Mouse (Mus musculus) MEL (cell line): ENCODE data around the gene Odf3.

ENCODE experiments used
- CTCF ChIP-seq, 3 experiments: IDR thresholded peaks in 2 of 3; conservative IDR thresholded peaks in 1 of 3; 2 replicates each; pipeline ENCODE4 v1.5.1; 2011 to 2012; ENCODE audit warnings: low read length in 3 of 3, low read depth in 2 of 3, mild to moderate bottlenecking in 2 of 3, improper control_type of control experiment in 1 of 3, inconsistent platforms in 1 of 3, mixed read lengths in 1 of 3, moderate library complexity in 1 of 3; ENCODE audit not compliant: control insufficient read depth in 1 of 3, insufficient read depth in 1 of 3, poor library complexity in 1 of 3, severe bottlenecking in 1 of 3
- ELF1 ChIP-seq: IDR thresholded peaks from 2 replicates; pipeline ENCODE4 v1.6.1; 2014; ENCODE audit warnings: low read depth, mild to moderate bottlenecking, inconsistent platforms, low read length, improper control_type of control experiment, moderate library complexity
- GATA1 ChIP-seq: IDR thresholded peaks from 2 replicates; pipeline ENCODE4 v1.6.1; 2011; ENCODE audit warnings: low read depth, low read length, improper control_type of control experiment
- MAFK ChIP-seq: IDR thresholded peaks from 2 replicates; pipeline ENCODE4 v1.6.1; 2011; ENCODE audit warnings: low read depth, mild to moderate bottlenecking, low read length, improper control_type of control experiment, borderline replicate concordance
- POLR2A ChIP-seq, 2 experiments: IDR thresholded peaks; 2 replicates each; pipeline ENCODE4 v1.6.1; 2011 to 2012; ENCODE audit warnings: low read length in 2 of 2, mild to moderate bottlenecking in 2 of 2, control low read depth in 1 of 2, improper control_type of control experiment in 1 of 2, low read depth in 1 of 2, moderate library complexity in 1 of 2; ENCODE audit not compliant: control insufficient read depth in 1 of 2, insufficient read depth in 1 of 2, poor library complexity in 1 of 2
- RCOR1 ChIP-seq: IDR thresholded peaks from 2 replicates; pipeline ENCODE4 v1.6.1; 2012; ENCODE audit warnings: low read depth, mild to moderate bottlenecking, inconsistent platforms, low read length, improper control_type of control experiment
- TCF12 ChIP-seq: IDR thresholded peaks from 2 replicates; pipeline ENCODE4 v1.6.1; 2014; ENCODE audit warnings: low read depth, mild to moderate bottlenecking, inconsistent platforms, low read length, improper control_type of control experiment, moderate library complexity
- USF1 ChIP-seq: IDR thresholded peaks from 2 replicates; pipeline ENCODE4 v1.6.1; 2014; ENCODE audit warnings: low read depth, mild to moderate bottlenecking, inconsistent platforms, low read length, improper control_type of control experiment, moderate library complexity
- ZC3H11A ChIP-seq: IDR thresholded peaks from 2 replicates; pipeline ENCODE4 v1.6.1; 2012; ENCODE audit warnings: low read depth, mild to moderate bottlenecking, inconsistent platforms, low read length, improper control_type of control experiment
- ZKSCAN1 ChIP-seq: IDR thresholded peaks from 2 replicates; pipeline ENCODE4 v1.6.1; 2012; ENCODE audit warnings: low read depth, mild to moderate bottlenecking, inconsistent platforms, low read length, improper control_type of control experiment, moderate library complexity
- ZMIZ1 ChIP-seq: IDR thresholded peaks from 2 replicates; pipeline ENCODE4 v1.6.1; 2012; ENCODE audit warnings: low read depth, mild to moderate bottlenecking, inconsistent platforms, low read length, improper control_type of control experiment, moderate library complexity
- ZNF384 ChIP-seq: IDR thresholded peaks from 2 replicates; pipeline ENCODE4 v1.6.1; 2012; ENCODE audit warnings: low read depth, mild to moderate bottlenecking, inconsistent platforms, low read length, improper control_type of control experiment

DNA sequence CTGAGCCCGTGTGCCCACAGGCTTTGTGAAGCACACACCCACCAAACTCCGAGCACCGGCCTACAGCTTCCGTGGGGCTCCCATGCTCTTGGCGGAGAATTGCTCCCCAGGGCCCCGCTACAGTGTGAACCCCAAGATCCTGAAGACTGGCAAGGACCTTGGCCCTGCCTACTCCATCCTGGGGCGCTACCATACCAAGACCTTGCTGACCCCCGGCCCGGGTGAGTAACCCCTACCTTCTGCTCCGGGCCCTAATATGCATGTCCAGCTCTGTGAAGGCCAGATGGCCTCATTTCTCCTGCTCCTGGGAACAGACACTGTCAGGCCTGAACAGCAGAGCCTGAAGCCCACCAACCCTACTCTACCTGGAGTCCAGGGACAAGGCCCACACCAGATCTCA, 986 bp downstream of the Odf3 start:
- TF ChIP-seq ELF1 (no peak), CTCF (IDR thresholded peaks at IDR 0.05 in 2 of 3, conservative IDR thresholded peaks at IDR 0.05 in 1 of 3; ENCODE audit: control insufficient read depth in 1 of 3, insufficient read depth in 1 of 3, low read depth in 2 of 3, low read length in 3 of 3, poor library complexity in 1 of 3, severe bottlenecking in 1 of 3) (no peak), POLR2A (IDR thresholded peaks at IDR 0.05; ENCODE audit: control insufficient read depth in 1 of 2, insufficient read depth in 1 of 2, low read depth in 1 of 2, low read length in 2 of 2, poor library complexity in 1 of 2) (no peak), ZC3H11A (no peak), ZNF384 (no peak), USF1 (no peak), RCOR1 (no peak), GATA1 (no peak), MAFK (no peak), ZMIZ1 (no peak), TCF12 (no peak), ZKSCAN1 (no peak)
